Mouse (Mus musculus): ENCODE measurements around the gene Bsx. TPM values are rescaled to one million over a fixed set of nuclear protein-coding genes. Genes with fewer than 3 reads are reported as not detected.

Bsx gene
- polyA plus RNA-seq, 1 experiment from 2014 or later = 0.05 TPM

DNA sequence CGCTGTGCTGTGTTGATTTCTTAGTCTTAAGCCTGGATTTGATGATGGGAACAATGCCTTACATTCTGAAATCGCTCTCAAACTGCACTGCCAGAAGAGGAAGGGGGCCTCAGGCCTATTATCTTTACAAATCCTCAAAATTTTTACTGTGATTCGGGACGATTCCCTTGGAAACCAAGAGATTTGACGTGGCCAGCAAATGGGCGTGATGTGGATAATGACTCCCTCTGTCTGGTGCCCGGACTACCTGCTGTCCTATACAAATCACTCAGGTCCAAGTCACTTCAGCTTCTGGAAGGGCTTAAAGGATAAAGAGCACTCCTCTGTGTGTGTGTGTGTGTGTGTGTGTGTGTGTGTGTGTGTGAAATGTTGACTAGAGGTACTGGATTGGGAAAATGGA is 35.0 kb downstream of the Bsx start:
- Histone ChIP-seq H3K4me3 (no peak overlapping the region), H3K36me3 (replicated peaks) (no peaks in the 10 kb centered on the region), H3K4me1 (peaks cover 16% of the 10 kb centered on the region), H3K27me3 (replicated peaks; ENCODE audit: low read depth, poor library complexity, severe bottlenecking) (no peaks in the 10 kb centered on the region), H3K27ac (replicated peaks) (no peak overlapping the region), H3K9me3 (no peaks in the 10 kb centered on the region)
- WGBS = 43% methylated on average over 7 of the region's 7 CpGs
- no peak for DNase-seq (ENCODE audit: low spot score)

DNA sequence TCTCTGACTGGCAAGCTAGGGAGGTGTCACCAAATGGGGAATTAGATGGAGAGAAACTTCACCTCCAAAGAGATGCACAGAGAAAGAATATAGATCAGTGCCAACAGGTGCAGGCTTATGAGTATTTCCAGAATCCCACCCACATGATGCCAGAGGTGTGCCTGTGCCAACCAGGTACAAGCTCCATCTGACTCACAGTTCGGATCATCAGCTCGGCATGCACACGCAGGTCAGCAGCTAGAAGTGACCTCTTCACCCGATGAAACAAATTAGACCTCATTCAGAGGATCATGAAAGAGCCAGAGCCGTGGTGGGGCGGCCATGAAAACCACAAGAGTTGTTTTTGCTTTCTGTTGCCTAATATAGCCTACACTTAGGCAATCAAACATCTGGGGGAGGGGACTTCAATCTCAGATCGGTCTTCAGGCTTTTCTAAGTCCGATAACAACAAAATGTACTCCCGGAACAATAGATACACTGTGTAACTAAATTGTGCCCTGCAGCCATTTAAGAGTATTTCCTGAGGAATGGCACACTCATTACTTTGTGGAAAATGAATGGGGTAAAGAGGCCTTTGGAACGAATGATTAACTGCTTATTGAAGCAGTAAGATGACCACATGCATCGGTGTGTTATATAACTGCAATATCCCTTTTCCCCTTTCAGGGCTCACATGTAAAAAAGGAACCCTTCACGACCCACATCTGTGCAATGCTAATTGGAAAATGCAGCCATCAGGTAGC is 44.1 kb downstream of the Bsx start:
- 30% methylated on average over 12 of the region's 12 CpGs for WGBS
- Histone ChIP-seq H3K9me3 (no peaks in the 10 kb centered on the region), H3K4me1 (peaks cover 17% of the 10 kb centered on the region), H3K4me3 (no peak overlapping the region; the same call in 1 of the 2 replicates), H3K36me3 (replicated peaks) (no peaks in the 10 kb centered on the region), H3K27ac (replicated peaks) (no peak overlapping the region), H3K27me3 (replicated peaks; ENCODE audit: low read depth, poor library complexity, severe bottlenecking) (0 out of 2 replicates have a peak, but pooled peaks cover 7% of the 10 kb centered on the region)
- DNase-seq (ENCODE audit: low spot score) = no peak

DNA sequence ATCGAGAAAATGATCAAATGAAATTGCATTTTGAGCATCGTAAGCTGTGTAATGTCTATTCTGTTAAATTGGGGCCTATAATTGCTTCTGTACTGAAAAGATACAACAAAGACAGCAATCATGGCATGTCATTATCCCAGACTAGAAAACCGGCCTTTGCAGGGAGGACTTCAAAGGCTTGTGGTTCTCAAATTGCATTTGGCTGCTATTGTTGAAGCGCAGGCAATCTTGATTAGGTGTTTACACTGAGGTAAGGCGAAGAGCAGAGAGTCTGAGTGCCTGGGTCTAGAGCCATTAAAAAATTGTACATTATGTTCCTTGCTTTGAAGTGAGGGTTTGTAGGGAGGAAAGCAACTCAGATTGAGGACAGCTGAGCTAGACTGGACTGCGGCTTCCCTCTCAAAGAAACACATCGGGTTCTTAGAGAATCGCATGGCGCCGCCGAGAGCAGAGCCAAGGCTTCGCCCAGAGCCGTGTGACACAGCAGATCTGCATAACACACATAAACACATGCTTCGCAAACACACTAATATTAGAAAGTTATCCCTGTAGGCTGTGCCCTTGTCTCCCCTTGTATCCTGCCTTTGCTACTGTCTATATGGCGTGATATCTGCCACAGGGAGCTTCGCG is 53.5 kb downstream of the Bsx start:
- Histone ChIP-seq H3K36me3 (replicated peaks) (no peaks in the 10 kb centered on the region), H3K4me1 (0 out of 2 replicates have a peak, but pooled peaks cover 7% of the 10 kb centered on the region), H3K4me3 (no peak overlapping the region), H3K27me3 (replicated peaks; ENCODE audit: low read depth, poor library complexity, severe bottlenecking) (no peaks in the 10 kb centered on the region), H3K27ac (replicated peaks) (no peak overlapping the region), H3K9me3 (no peaks in the 10 kb centered on the region)
- no peak for DNase-seq (ENCODE audit: low spot score)
- 80% methylated on average over 17 of the region's 17 CpGs for WGBS

Other genes starting within 250 kb of the Bsx start
- not detected in 2 replicates for gene Gm21915, start 203.5 kb upstream of the Bsx start, polyA plus RNA-seq (2016; fragmentation: Nextera tagmentation; extraction: Ambion mirVana)
- gene Clmp, start 188.2 kb upstream of the Bsx start, polyA plus RNA-seq (2016; fragmentation: Nextera tagmentation; extraction: Ambion mirVana) = 35.5 and 45.6 TPM in 2 replicates
- gene Hspa8, start 73.1 kb upstream of the Bsx start, polyA plus RNA-seq (2016; fragmentation: Nextera tagmentation; extraction: Ambion mirVana) = 3,691 and 4,038 TPM in 2 replicates
- 0.05 and 0.28 TPM in 2 replicates for gene Jhy, start 90.0 kb downstream of the Bsx start, polyA plus RNA-seq (2016; fragmentation: Nextera tagmentation; extraction: Ambion mirVana)
- 0.05 and 0.09 TPM in 2 replicates for gene Crtam, start 130.5 kb downstream of the Bsx start, polyA plus RNA-seq (2016; fragmentation: Nextera tagmentation; extraction: Ambion mirVana)